ENCODE assay signal across 14 mouse cellular contexts in genomic region chr9:89968836-89969450, GRCm38 (mm10). TPM values are rescaled to one million over a fixed set of nuclear protein-coding genes. Genes with fewer than 3 reads are reported as not detected.
A peak's percentile ranks its signal among the peaks of the same experiment; 100 is the strongest.
DNase-seq lines count a peak whose midpoint lies in the region; ATAC-seq and TF ChIP-seq lines count a peak whose summit lies in the region.
"Had no signal": no experiment of that assay in that cellular context is flagged by ENCODE, and none has a peak within 500 bp of the region (broad histone marks: within the 10 kb centered on the region; RNA-seq: fewer than 3 reads in every experiment).

No protein-coding gene starts in this region.

- DNase-seq in cerebellum, adult 2 months, result peak in 1 of 2 experiments; percentile 14
- no peak for DNase-seq in cerebellum, postnatal 36 days
- DNase-seq in left cerebral cortex, adult 2 months (ENCODE audit: extremely low spot score in 1 of 2, low spot score in 2 of 2), result no peak
- DNase-seq in left cerebral cortex, adult 18-20 months (ENCODE audit: low spot score in 2 of 2), result no peak
- DNase-seq in B cell, adult 2 months, result peak; percentile 35 to 37
- no peak for DNase-seq in embryonic facial prominence, embryonic 10.5 days (ENCODE audit: low spot score)
- DNase-seq: cerebellum, adult 11-12 months; heart, postnatal 36 days; liver, embryonic 13.5 days had no signal

- H3K4me3 ChIP-seq in cerebellum, adult 2 months (replicated peaks; ENCODE audit: insufficient read depth, low read depth, low read length), result no peak overlapping the region
- H3K4me3 ChIP-seq in left cerebral cortex, adult 2 months, result no peak overlapping the region
- no peak overlapping the region for H3K4me3 ChIP-seq in cortical plate, adult 2 months (ENCODE audit: insufficient read depth, low read length)
- H3K4me3 ChIP-seq in embryonic facial prominence, embryonic 10.5 days, result no peak overlapping the region
- H3K4me3 ChIP-seq: intestine, embryonic 15.5 days; liver, embryonic 13.5 days; megakaryocyte, embryonic 14.5 days had no signal

- peaks cover 14% of the 10 kb centered on the region; the same call in 1 of the 2 replicates for H3K4me1 ChIP-seq in cerebellum, adult 2 months (ENCODE audit: control insufficient read depth, insufficient read depth, low read length)
- H3K4me1 ChIP-seq in cortical plate, adult 2 months (ENCODE audit: control insufficient read depth, insufficient read depth, low read length), result no peaks in the 10 kb centered on the region; the same call in 1 of the 2 replicates
- no peaks in the 10 kb centered on the region for H3K4me1 ChIP-seq in embryonic facial prominence, embryonic 10.5 days
- H3K4me1 ChIP-seq: intestine, embryonic 15.5 days; liver, embryonic 13.5 days had no signal

- TF ChIP-seq POLR2A in cerebellum, adult 2 months (IDR thresholded peaks at IDR 0.05; ENCODE audit: borderline replicate concordance, insufficient read depth, low read length), result no peak
- TF ChIP-seq POLR2A in cortical plate, adult 2 months (IDR thresholded peaks at IDR 0.05; ENCODE audit: extremely low read depth, insufficient read depth, low read length), result no peak

- peak; percentile 33; the same call in 1 of the 2 replicates for TF ChIP-seq CTCF in cerebellum, adult 2 months (IDR thresholded peaks at IDR 0.05; ENCODE audit: borderline replicate concordance, insufficient read depth, low read depth, low read length)
- peak; percentile 50 for TF ChIP-seq CTCF in left cerebral cortex, adult 2 months (IDR thresholded peaks at IDR 0.05)
- peak; percentile 26 for TF ChIP-seq CTCF in cortical plate, adult 2 months (IDR thresholded peaks at IDR 0.05; ENCODE audit: extremely low read depth, insufficient read depth, low read length)

- ATAC-seq in erythroblast, adult 5-6 weeks (replicated peaks; ENCODE audit: low FRiP score, poor library complexity, severe bottlenecking), result no peak
- ATAC-seq: intestine, embryonic 15.5 days; Patski had no signal

- intact Hi-C loops in left cerebral cortex, adult 2 months (cut with DNase I), result no loop called here

- WGBS in cerebellum, adult 2 months, result 79% methylated on average over 6 of the region's 6 CpGs
- 83% methylated on average over 6 of the region's 6 CpGs for WGBS in embryonic facial prominence, embryonic 10.5 days

- no peaks in the 10 kb centered on the region for H3K9me3 ChIP-seq in embryonic facial prominence, embryonic 10.5 days
- H3K9me3 ChIP-seq: intestine, embryonic 15.5 days; liver, embryonic 13.5 days; megakaryocyte, embryonic 14.5 days had no signal

- no peak overlapping the region for H3K27ac ChIP-seq in cerebellum, adult 2 months (ENCODE audit: insufficient read depth, low read length)
- H3K27ac ChIP-seq in left cerebral cortex, adult 2 months, result no peak overlapping the region
- H3K27ac ChIP-seq in cortical plate, adult 2 months (ENCODE audit: insufficient read depth, low read length), result no peak overlapping the region
- no peak overlapping the region for H3K27ac ChIP-seq in embryonic facial prominence, embryonic 10.5 days (replicated peaks)
- H3K27ac ChIP-seq: intestine, embryonic 15.5 days; liver, embryonic 13.5 days had no signal

- H3K27me3 ChIP-seq in cerebellum, adult 2 months (ENCODE audit: control insufficient read depth, insufficient read depth, low read length), result no peaks in the 10 kb centered on the region; the same call in 1 of the 2 replicates
- no peaks in the 10 kb centered on the region; the same call in 1 of the 2 replicates for H3K27me3 ChIP-seq in embryonic facial prominence, embryonic 10.5 days (replicated peaks; ENCODE audit: low read depth, poor library complexity, severe bottlenecking)
- H3K27me3 ChIP-seq: intestine, embryonic 15.5 days; liver, embryonic 13.5 days had no signal

- no peaks in the 10 kb centered on the region for H3K36me3 ChIP-seq in embryonic facial prominence, embryonic 10.5 days (replicated peaks)
- H3K36me3 ChIP-seq: intestine, embryonic 15.5 days; liver, embryonic 13.5 days had no signal

RNA-seq across cellular contexts. Expression of gene Rasgrf1, which starts 59.2 kb away (rescaled TPM):
- polyA plus RNA-seq in cerebellum, adult 2 months (2012; rRNA removed), result 168 and 172 TPM in 2 replicates
- total RNA-seq in left cerebral cortex, adult 2 months (2021), result 100 to 1,000 TPM; 273 to 297 TPM
- 100 to 1,000 TPM; 292 to 328 TPM for total RNA-seq in left cerebral cortex, adult 18-20 months (2021)
- polyA plus RNA-seq in cortical plate, adult 2 months (2012; rRNA removed), result 124 and 142 TPM in 2 replicates
- 0.23 and 0.24 TPM in 2 replicates for polyA plus RNA-seq in embryonic facial prominence, embryonic 10.5 days (2016; fragmentation: Nextera tagmentation; extraction: Ambion mirVana)
- not detected in 2 replicates for total RNA-seq in erythroblast, adult 5-6 weeks (2015; ENCODE audit: low replicate concordance)
- not detected in 2 replicates for total RNA-seq in erythroblast, adult 5-6 weeks (2017; ENCODE audit: low replicate concordance)
- total RNA-seq: heart, postnatal 36 days had no signal
- polyA plus RNA-seq: liver, embryonic 13.5 days; Patski had no signal

Comparison
In these comparisons a context has a peak if more than half of its experiments do, and no peak if none do; other contexts are left out.
1. DNase-seq: peak in B cell, adult 2 months (2 of 2); none in cerebellum, postnatal 36 days (0 of 2), left cerebral cortex, adult 2 months (0 of 2), left cerebral cortex, adult 18-20 months (0 of 2) and embryonic facial prominence, embryonic 10.5 days (single experiment).
2. RNA of gene Rasgrf1, which starts 59.2 kb away (total RNA-seq): 292 to 328 TPM in left cerebral cortex, adult 18-20 months and 273 to 297 TPM in left cerebral cortex, adult 2 months; not detected in erythroblast, adult 5-6 weeks; every median in the first group is over 100 times any median in the second.
3. Peak in every context shown above with its lines, with median percentiles within 50 percentile points of each other: CTCF ChIP-seq.